Mouse (Mus musculus) hindbrain, postnatal 0 days (tissue): ENCODE results near the gene Inpp4b. TPM values are rescaled to one million over a fixed set of nuclear protein-coding genes. Genes with fewer than 3 reads are reported as not detected.

ENCODE experiments used
- ATAC-seq: fragments of 200-750 bp; cut with Nextera tagmentation; 2 replicates; pipeline ENCODE4 v1.8.0; 2017; ENCODE audit warnings: mild to moderate bottlenecking, moderate TSS enrichment, moderate library complexity
- DNase-seq: peaks from one replicate; pipeline ENCODE4 v3.0.0-alpha.2; 2015; ENCODE audit warnings: low spot score
- H3K27ac ChIP-seq: fragments of 300-500 bp; sonication (generic); 2 replicates; pipeline ENCODE4 v1.5.1; 2014; ENCODE audit warnings: mild to moderate bottlenecking
- H3K27me3 ChIP-seq: fragments of 300-500 bp; sonication (generic); 2 replicates; pipeline ENCODE4 v1.6.1; 2014; ENCODE audit warnings: low read length, mixed read lengths; ENCODE audit not compliant: insufficient read depth
- H3K36me3 ChIP-seq: fragments of 300-500 bp; sonication (generic); 2 replicates; pipeline ENCODE4 v1.6.1; 2014; ENCODE audit warnings: low read length, mixed read lengths; ENCODE audit not compliant: insufficient read depth
- H3K4me1 ChIP-seq: fragments of 300-500 bp; sonication (generic); 2 replicates; pipeline ENCODE4 v1.6.1; 2014; ENCODE audit warnings: antibody characterized with exemption, low read length, mixed read lengths; ENCODE audit not compliant: insufficient read depth
- H3K4me2 ChIP-seq: fragments of 300-500 bp; sonication (generic); 2 replicates; pipeline ENCODE4 v1.6.1; 2014; ENCODE audit warnings: low read depth, mild to moderate bottlenecking, low read length, moderate library complexity, mixed read lengths
- H3K4me3 ChIP-seq: fragments of 300-500 bp; sonication (generic); 2 replicates; pipeline ENCODE4 v1.5.1; 2014; ENCODE audit warnings: low read length
- H3K9ac ChIP-seq: fragments of 300-500 bp; sonication (generic); replicated peaks from 2 replicates; pipeline ENCODE4 v1.6.1; 2014; ENCODE audit warnings: mild to moderate bottlenecking, low read length, moderate library complexity, mixed read lengths
- H3K9me3 ChIP-seq: fragments of 300-500 bp; sonication (generic); 2 replicates; pipeline ENCODE4 v1.6.1; 2016; ENCODE audit warnings: low read length, mixed read lengths
- CTCF ChIP-seq: IDR thresholded peaks from 2 replicates; pipeline ENCODE4 v1.5.1; 2016; ENCODE audit warnings: antibody characterized with exemption, control low read depth, low read depth
- WGBS: fragments of 180-500 bp; shearing (Covaris S2); extraction: QIAGEN DNeasy Blood & Tissue Kit; methylation state at CpG from one replicate; pipeline ENCODE4 v1.1.7; 2014; 5-methylcytosine and 5-hydroxymethylcytosine counted together
- polyA plus RNA-seq: library from polyadenylated mRNA; unstranded; fragments of >200 nt; fragmentation: Nextera tagmentation; extraction: Ambion mirVana; gene quantifications from 2 replicates; pipeline ENCODE4 v1.2.1, GENCODE M21; 2015
- total RNA-seq: library from RNA; depleted of rRNA; stranded (reverse); fragments of >200 nt; gene quantifications from 2 replicates; pipeline ENCODE4 v1.2.3, GENCODE M21; 2014

The Inpp4b gene
- total and polyA plus RNA-seq, 2 experiments from 2014 or later = 8.1 to 8.2 TPM

GRCm38 (mm10) chr8:81735655-81736054, 393.3 kb downstream of the Inpp4b start:
- Histone ChIP-seq H3K27ac (no peak overlapping the region), H3K4me1 (no peaks in the 10 kb centered on the region), H3K27me3 (no peaks in the 10 kb centered on the region), H3K4me2 (no peak overlapping the region), H3K9me3 (no peaks in the 10 kb centered on the region), H3K9ac (no peak overlapping the region), H3K4me3 (no peak overlapping the region), H3K36me3 (no peaks in the 10 kb centered on the region)
- no peak for TF ChIP-seq CTCF
- WGBS = 92% methylated on average over 2 of the region's 2 CpGs
- DNase-seq (no peak), ATAC-seq (no peak)

GRCm38 (mm10) chr8:81736103-81736502, 393.7 kb downstream of the Inpp4b start:
- H3K9me3 ChIP-seq = no peaks in the 10 kb centered on the region
- no peak overlapping the region for H3K27ac ChIP-seq
- no peak overlapping the region for H3K9ac ChIP-seq
- H3K36me3 ChIP-seq = no peaks in the 10 kb centered on the region
- H3K4me1 ChIP-seq = no peaks in the 10 kb centered on the region
- H3K4me2 ChIP-seq = no peak overlapping the region
- WGBS = 98% methylated on average over 1 of the region's 1 CpGs
- no peak for TF ChIP-seq CTCF
- DNase-seq (no peak), ATAC-seq (no peak)
- no peaks in the 10 kb centered on the region for H3K27me3 ChIP-seq
- H3K4me3 ChIP-seq = no peak overlapping the region

GRCm38 (mm10) chr8:81742588-81742987, 400.2 kb downstream of the Inpp4b start:
- ATAC-seq = no peak
- no peak for DNase-seq
- 89% methylated on average over 7 of the region's 7 CpGs for WGBS

GRCm38 (mm10) chr8:81743040-81743439, 400.7 kb downstream of the Inpp4b start:
- Histone ChIP-seq H3K4me3 (no peak overlapping the region), H3K9me3 (no peaks in the 10 kb centered on the region), H3K27ac (no peak overlapping the region), H3K9ac (no peak overlapping the region), H3K27me3 (no peaks in the 10 kb centered on the region), H3K4me2 (no peak overlapping the region), H3K36me3 (no peaks in the 10 kb centered on the region), H3K4me1 (no peaks in the 10 kb centered on the region)
- ATAC-seq (no peak), DNase-seq (no peak)
- TF ChIP-seq CTCF = no peak
- 81% methylated on average over 3 of the region's 3 CpGs for WGBS

More at GRCm38 (mm10) chr8:81742588-81742987, 400.2 kb downstream of the Inpp4b start:
- Histone ChIP-seq H3K36me3 (no peaks in the 10 kb centered on the region), H3K9ac (no peak overlapping the region), H3K4me1 (no peaks in the 10 kb centered on the region), H3K4me3 (no peak overlapping the region), H3K27me3 (no peaks in the 10 kb centered on the region), H3K27ac (no peak overlapping the region), H3K4me2 (no peak overlapping the region), H3K9me3 (no peaks in the 10 kb centered on the region)
- TF ChIP-seq CTCF = no peak

- Histone ChIP-seq H3K9me3 (no peaks in the 10 kb centered on the region), H3K27me3 (no peaks in the 10 kb centered on the region), H3K4me2 (no peak overlapping the region), H3K27ac (no peak overlapping the region), H3K36me3 (no peaks in the 10 kb centered on the region), H3K4me3 (no peak overlapping the region), H3K9ac (no peak overlapping the region), H3K4me1 (no peaks in the 10 kb centered on the region)
- ATAC-seq = no peak
- TF ChIP-seq CTCF = no peak
- no peak for DNase-seq
- WGBS = 68% methylated on average over 1 of the region's 1 CpGs
These were observed 403.1 kb downstream of the Inpp4b start for GRCm38 (mm10) chr8:81745439-81745838.

- DNase-seq = no peak
- Histone ChIP-seq H3K9ac (no peak overlapping the region), H3K36me3 (no peaks in the 10 kb centered on the region), H3K4me2 (no peak overlapping the region), H3K4me3 (no peak overlapping the region), H3K27ac (no peak overlapping the region), H3K9me3 (no peaks in the 10 kb centered on the region), H3K4me1 (no peaks in the 10 kb centered on the region), H3K27me3 (no peaks in the 10 kb centered on the region)
- 71% methylated on average over 1 of the region's 1 CpGs for WGBS
- ATAC-seq = no peak
- TF ChIP-seq CTCF = no peak
These were observed 408.8 kb downstream of the Inpp4b start for GRCm38 (mm10) chr8:81751159-81751558.

GRCm38 (mm10) chr8:81756663-81757062, 414.3 kb downstream of the Inpp4b start:
- Histone ChIP-seq H3K4me1 (no peaks in the 10 kb centered on the region), H3K4me2 (no peak overlapping the region), H3K9ac (no peak overlapping the region), H3K9me3 (no peaks in the 10 kb centered on the region), H3K27ac (no peak overlapping the region), H3K36me3 (no peaks in the 10 kb centered on the region), H3K27me3 (no peaks in the 10 kb centered on the region), H3K4me3 (no peak overlapping the region)
- DNase-seq (no peak), ATAC-seq (no peak)
- 90% methylated on average over 3 of the region's 3 CpGs for WGBS
- no peak for TF ChIP-seq CTCF
